26 mouse cellular contexts compared by ENCODE assay signal in genomic region chr3:133680805-133681204, GRCm38 (mm10).
"Had no signal": no experiment of that assay in that cellular context is flagged by ENCODE, and none has a peak within 500 bp of the region (broad histone marks: within the 10 kb centered on the region; RNA-seq: fewer than 3 reads in every experiment).

No protein-coding gene starts in this region.

- H3K27ac ChIP-seq: embryonic facial prominence, embryonic 10.5 days; embryonic facial prominence, embryonic 12.5 days; embryonic facial prominence, embryonic 13.5 days; embryonic facial prominence, embryonic 15.5 days; forebrain, embryonic 10.5 days; forebrain, embryonic 12.5 days; forebrain, embryonic 13.5 days; forebrain, embryonic 15.5 days; gastrocnemius, adult 2 months; heart, embryonic 10.5 days had no signal

- H3K4me1 ChIP-seq: embryonic facial prominence, embryonic 10.5 days; embryonic facial prominence, embryonic 12.5 days; embryonic facial prominence, embryonic 13.5 days; embryonic facial prominence, embryonic 15.5 days; forebrain, embryonic 10.5 days; forebrain, embryonic 12.5 days; forebrain, embryonic 13.5 days; forebrain, embryonic 15.5 days; heart, embryonic 10.5 days had no signal

- H3K4me2 ChIP-seq: embryonic facial prominence, embryonic 12.5 days; embryonic facial prominence, embryonic 13.5 days; embryonic facial prominence, embryonic 15.5 days; forebrain, embryonic 12.5 days; forebrain, embryonic 13.5 days; forebrain, embryonic 15.5 days; heart, embryonic 11.5 days had no signal

- H3K36me3 ChIP-seq: embryonic facial prominence, embryonic 10.5 days; embryonic facial prominence, embryonic 12.5 days; embryonic facial prominence, embryonic 13.5 days; embryonic facial prominence, embryonic 15.5 days; forebrain, embryonic 10.5 days; forebrain, embryonic 12.5 days; forebrain, embryonic 15.5 days; heart, embryonic 10.5 days had no signal

- H3K4me3 ChIP-seq: embryonic facial prominence, embryonic 10.5 days; embryonic facial prominence, embryonic 12.5 days; embryonic facial prominence, embryonic 13.5 days; embryonic facial prominence, embryonic 15.5 days; erythroblast, embryonic 14.5 days; forebrain, embryonic 10.5 days; forebrain, embryonic 12.5 days; forebrain, embryonic 13.5 days; forebrain, embryonic 15.5 days; gastrocnemius, adult 2 months; heart, embryonic 10.5 days had no signal

- H3K9me3 ChIP-seq: embryonic facial prominence, embryonic 10.5 days; embryonic facial prominence, embryonic 12.5 days; embryonic facial prominence, embryonic 13.5 days; embryonic facial prominence, embryonic 15.5 days; forebrain, embryonic 10.5 days; forebrain, embryonic 12.5 days; forebrain, embryonic 13.5 days; forebrain, embryonic 15.5 days; heart, embryonic 10.5 days had no signal

- H3K27me3 ChIP-seq: embryonic facial prominence, embryonic 12.5 days; embryonic facial prominence, embryonic 13.5 days; embryonic facial prominence, embryonic 15.5 days; forebrain, embryonic 12.5 days; forebrain, embryonic 13.5 days; forebrain, embryonic 15.5 days had no signal

- H3K9ac ChIP-seq: embryonic facial prominence, embryonic 12.5 days; embryonic facial prominence, embryonic 13.5 days; embryonic facial prominence, embryonic 15.5 days; forebrain, embryonic 12.5 days; forebrain, embryonic 13.5 days; forebrain, embryonic 15.5 days; forebrain, postnatal 0 days had no signal

- DNase-seq: cerebellum, adult 8-10 months; cerebellum, adult 9-10 months; cerebellum, adult 9-11 months; cerebellum, postnatal 10 days; cerebellum, postnatal 14 days; cerebellum, postnatal 25 days; cerebellum, postnatal 36 days; embryo, embryonic 11 days; forebrain, postnatal 0 days; gastrocnemius, adult 2 months; gastrocnemius, postnatal 10 days; gastrocnemius, postnatal 14 days; gastrocnemius, postnatal 25 days; gastrocnemius, postnatal 36 days; heart, adult 18-20 months had no signal
